Mouse (Mus musculus): ENCODE measurements around the gene Nfe2l2. TPM values are rescaled to one million over a fixed set of nuclear protein-coding genes. Genes with fewer than 3 reads are reported as not detected.

The Nfe2l2 gene
- polyA plus RNA-seq, 1 experiment = 34.2 TPM

- H3K4me3 ChIP-seq (replicated peaks) = peak overlapping the region; percentile 69
- peaks cover 97% of the 10 kb centered on the region for H3K4me1 ChIP-seq
- no peaks in the 10 kb centered on the region for H3K27me3 ChIP-seq (replicated peaks)
- no peaks in the 10 kb centered on the region for H3K9me3 ChIP-seq
- no peak for TF ChIP-seq FLI1 (IDR thresholded peaks at IDR 0.05; ENCODE audit: low read length)
- no peak for TF ChIP-seq GATA1 (IDR thresholded peaks at IDR 0.05; ENCODE audit: borderline replicate concordance, low read length)
- H3K36me3 ChIP-seq (replicated peaks; ENCODE audit: low read length) = peaks cover 95% of the 10 kb centered on the region
These were observed 13.8 kb downstream of the Nfe2l2 start for GRCm38 (mm10) chr2:75690656-75691055.

- peak overlapping the region; percentile 76 for H3K4me3 ChIP-seq (replicated peaks)
- H3K4me1 ChIP-seq = peaks cover 97% of the 10 kb centered on the region
- H3K27me3 ChIP-seq (replicated peaks) = no peaks in the 10 kb centered on the region
- no peaks in the 10 kb centered on the region for H3K9me3 ChIP-seq
- TF ChIP-seq FLI1 (IDR thresholded peaks at IDR 0.05; ENCODE audit: low read length) (no peak), GATA1 (IDR thresholded peaks at IDR 0.05; ENCODE audit: borderline replicate concordance, low read length) (no peak)
- H3K36me3 ChIP-seq (replicated peaks; ENCODE audit: low read length) = peaks cover 97% of the 10 kb centered on the region
These were observed 14.8 kb downstream of the Nfe2l2 start for GRCm38 (mm10) chr2:75689482-75690158.

- TF ChIP-seq GATA1 (IDR thresholded peaks at IDR 0.05; ENCODE audit: borderline replicate concordance, low read length) (no peak), FLI1 (IDR thresholded peaks at IDR 0.05; ENCODE audit: low read length) (no peak)
- no peaks in the 10 kb centered on the region for H3K9me3 ChIP-seq
- H3K27me3 ChIP-seq (replicated peaks) = no peaks in the 10 kb centered on the region
- peaks cover 98% of the 10 kb centered on the region for H3K4me1 ChIP-seq
- peaks cover 96% of the 10 kb centered on the region for H3K36me3 ChIP-seq (replicated peaks; ENCODE audit: low read length)
- peak overlapping the region; percentile 71 for H3K4me3 ChIP-seq (replicated peaks)
These were observed 15.5 kb downstream of the Nfe2l2 start for GRCm38 (mm10) chr2:75688901-75689300.

GRCm38 (mm10) chr2:75687040-75687749 lies 17.2 kb downstream of the Nfe2l2 start:
- H3K9me3 ChIP-seq = no peaks in the 10 kb centered on the region
- no peak for TF ChIP-seq GATA1 (IDR thresholded peaks at IDR 0.05; ENCODE audit: borderline replicate concordance, low read length)
- TF ChIP-seq FLI1 (IDR thresholded peaks at IDR 0.05; ENCODE audit: low read length) = no peak
- H3K4me3 ChIP-seq (replicated peaks) = peak overlapping the region; percentile 80
- H3K4me1 ChIP-seq = peaks cover 96% of the 10 kb centered on the region
- H3K36me3 ChIP-seq (replicated peaks; ENCODE audit: low read length) = peaks cover 88% of the 10 kb centered on the region
- no peaks in the 10 kb centered on the region for H3K27me3 ChIP-seq (replicated peaks)

GRCm38 (mm10) chr2:75685458-75685861 lies 19.0 kb downstream of the Nfe2l2 start:
- no peaks in the 10 kb centered on the region for H3K9me3 ChIP-seq
- H3K27me3 ChIP-seq (replicated peaks) = no peaks in the 10 kb centered on the region
- no peak for TF ChIP-seq FLI1 (IDR thresholded peaks at IDR 0.05; ENCODE audit: low read length)
- no peak for TF ChIP-seq GATA1 (IDR thresholded peaks at IDR 0.05; ENCODE audit: borderline replicate concordance, low read length)
- H3K4me3 ChIP-seq (replicated peaks) = peak overlapping the region; percentile 85
- peaks cover 96% of the 10 kb centered on the region for H3K4me1 ChIP-seq
- H3K36me3 ChIP-seq (replicated peaks; ENCODE audit: low read length) = peaks cover 82% of the 10 kb centered on the region

- H3K27me3 ChIP-seq (replicated peaks) = no peaks in the 10 kb centered on the region
- peaks cover 85% of the 10 kb centered on the region for H3K36me3 ChIP-seq (replicated peaks; ENCODE audit: low read length)
- TF ChIP-seq GATA1 (IDR thresholded peaks at IDR 0.05; ENCODE audit: borderline replicate concordance, low read length) (no peak), FLI1 (IDR thresholded peaks at IDR 0.05; ENCODE audit: low read length) (no peak)
- peaks cover 96% of the 10 kb centered on the region for H3K4me1 ChIP-seq
- peak overlapping the region; percentile 88 for H3K4me3 ChIP-seq (replicated peaks)
- no peaks in the 10 kb centered on the region for H3K9me3 ChIP-seq
These were observed 19.9 kb downstream of the Nfe2l2 start for GRCm38 (mm10) chr2:75684526-75684925.

GRCm38 (mm10) chr2:75682978-75683709 lies 21.3 kb downstream of the Nfe2l2 start:
- Histone ChIP-seq H3K9me3 (no peaks in the 10 kb centered on the region), H3K4me3 (replicated peaks) (peak overlapping the region; percentile 90), H3K36me3 (replicated peaks; ENCODE audit: low read length) (peaks cover 85% of the 10 kb centered on the region), H3K4me1 (peaks cover 91% of the 10 kb centered on the region), H3K27me3 (replicated peaks) (no peaks in the 10 kb centered on the region)
- TF ChIP-seq GATA1 (IDR thresholded peaks at IDR 0.05; ENCODE audit: borderline replicate concordance, low read length) = no peak
- no peak for TF ChIP-seq FLI1 (IDR thresholded peaks at IDR 0.05; ENCODE audit: low read length)

- Histone ChIP-seq H3K9me3 (no peaks in the 10 kb centered on the region), H3K4me1 (peaks cover 83% of the 10 kb centered on the region), H3K27me3 (replicated peaks) (no peaks in the 10 kb centered on the region), H3K36me3 (replicated peaks; ENCODE audit: low read length) (peaks cover 84% of the 10 kb centered on the region), H3K4me3 (replicated peaks) (no peak overlapping the region)
- no peak for TF ChIP-seq FLI1 (IDR thresholded peaks at IDR 0.05; ENCODE audit: low read length)
- no peak for TF ChIP-seq GATA1 (IDR thresholded peaks at IDR 0.05; ENCODE audit: borderline replicate concordance, low read length)
These were observed 23.0 kb downstream of the Nfe2l2 start for GRCm38 (mm10) chr2:75681439-75681838.

GRCm38 (mm10) chr2:75679947-75680346 lies 24.5 kb downstream of the Nfe2l2 start:
- no peak overlapping the region for H3K4me3 ChIP-seq (replicated peaks)
- peaks cover 72% of the 10 kb centered on the region for H3K4me1 ChIP-seq
- no peaks in the 10 kb centered on the region for H3K9me3 ChIP-seq
- H3K36me3 ChIP-seq (replicated peaks; ENCODE audit: low read length) = peaks cover 84% of the 10 kb centered on the region
- no peak for TF ChIP-seq GATA1 (IDR thresholded peaks at IDR 0.05; ENCODE audit: borderline replicate concordance, low read length)
- no peaks in the 10 kb centered on the region for H3K27me3 ChIP-seq (replicated peaks)

- no peak for TF ChIP-seq GATA1 (IDR thresholded peaks at IDR 0.05; ENCODE audit: borderline replicate concordance, low read length)
- TF ChIP-seq FLI1 (IDR thresholded peaks at IDR 0.05; ENCODE audit: low read length) = no peak
- peaks cover 82% of the 10 kb centered on the region for H3K36me3 ChIP-seq (replicated peaks; ENCODE audit: low read length)
- H3K27me3 ChIP-seq (replicated peaks) = no peaks in the 10 kb centered on the region
- H3K4me1 ChIP-seq = peaks cover 53% of the 10 kb centered on the region
- H3K4me3 ChIP-seq (replicated peaks) = no peak overlapping the region
- no peaks in the 10 kb centered on the region for H3K9me3 ChIP-seq
These were observed 27.9 kb downstream of the Nfe2l2 start for GRCm38 (mm10) chr2:75676567-75676966.
